ENCODE assay signal across 14 mouse cellular contexts in the genomic region with DNA sequence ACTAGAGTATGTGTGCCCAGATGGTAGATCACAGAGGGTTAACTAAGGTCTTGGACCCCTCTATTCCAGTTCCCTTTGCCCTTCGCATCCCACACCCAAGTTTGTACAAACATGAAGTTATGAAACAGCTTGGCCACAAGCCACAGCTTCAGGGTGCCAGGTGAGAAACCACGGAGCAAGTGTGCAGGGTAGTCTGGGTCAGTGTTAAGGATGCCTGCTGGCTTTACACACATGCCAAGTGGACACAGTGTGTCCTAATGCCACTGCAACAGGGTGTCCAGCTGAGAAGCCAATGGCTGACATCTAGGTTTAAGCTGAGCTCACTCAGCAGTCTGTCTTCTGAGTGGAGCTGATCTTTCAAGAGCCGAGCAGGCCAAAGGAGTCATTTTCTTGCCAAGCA. TPM values are rescaled to one million over a fixed set of nuclear protein-coding genes. Genes with fewer than 3 reads are reported as not detected.
DNase-seq lines count a peak whose midpoint lies in the region; ATAC-seq lines count a peak whose summit lies in the region.
"Had no signal": no experiment of that assay in that cellular context is flagged by ENCODE, and none has a peak within 500 bp of the region (broad histone marks: within the 10 kb centered on the region; RNA-seq: fewer than 3 reads in every experiment).

No protein-coding gene starts in this region.

- H3K9ac ChIP-seq in intestine, embryonic 15.5 days: no peak overlapping the region
- H3K9ac ChIP-seq: heart, embryonic 15.5 days; neural tube, embryonic 13.5 days had no signal

- no peaks in the 10 kb centered on the region for H3K36me3 ChIP-seq in intestine, embryonic 15.5 days
- no peaks in the 10 kb centered on the region for H3K36me3 ChIP-seq in limb, embryonic 10.5 days
- H3K36me3 ChIP-seq: heart, embryonic 15.5 days; neural tube, embryonic 13.5 days had no signal

- H3K4me3 ChIP-seq in intestine, embryonic 15.5 days (replicated peaks): no peak overlapping the region
- no peak overlapping the region for H3K4me3 ChIP-seq in limb, embryonic 10.5 days
- H3K4me3 ChIP-seq: heart, embryonic 15.5 days; layer of hippocampus, adult 2 months; neural tube, embryonic 13.5 days had no signal

- H3K4me2 ChIP-seq in intestine, embryonic 15.5 days (replicated peaks): no peak overlapping the region
- H3K4me2 ChIP-seq: heart, embryonic 15.5 days; neural tube, embryonic 13.5 days had no signal

- 78% methylated on average over 3 of the region's 3 CpGs for WGBS in intestine, embryonic 15.5 days
- WGBS in limb, embryonic 10.5 days: 92% methylated on average over 3 of the region's 3 CpGs

- H3K4me1 ChIP-seq in intestine, embryonic 15.5 days (replicated peaks): no peaks in the 10 kb centered on the region
- H3K4me1 ChIP-seq in limb, embryonic 10.5 days: peaks cover 21% of the 10 kb centered on the region

- no peak for ATAC-seq in intestine, embryonic 15.5 days
- ATAC-seq: hindbrain, embryonic 16.5 days; midbrain, embryonic 16.5 days had no signal

- peak; percentile 16 for DNase-seq in adrenal gland, adult 2 months
- DNase-seq in adrenal gland, postnatal 25 days: no peak
- DNase-seq in kidney, adult 18-20 months: peak; percentile 63
- no peak for DNase-seq in kidney, postnatal 4 days
- DNase-seq in gastrocnemius, postnatal 25 days: peak; percentile 74
- DNase-seq in lung, postnatal 36 days: peak; percentile 82
- no peak for DNase-seq in limb, embryonic 10.5 days (ENCODE audit: low spot score)
- DNase-seq: thymus, postnatal 25 days had no signal

- H3K9me3 ChIP-seq in intestine, embryonic 15.5 days: no peaks in the 10 kb centered on the region
- H3K9me3 ChIP-seq in limb, embryonic 10.5 days (replicated peaks): no peaks in the 10 kb centered on the region
- H3K9me3 ChIP-seq: heart, embryonic 15.5 days; neural tube, embryonic 13.5 days had no signal

- no peak overlapping the region for H3K27ac ChIP-seq in intestine, embryonic 15.5 days
- H3K27ac ChIP-seq in limb, embryonic 10.5 days: no peak overlapping the region
- H3K27ac ChIP-seq: heart, embryonic 15.5 days; layer of hippocampus, adult 2 months; neural tube, embryonic 13.5 days had no signal

- no peaks in the 10 kb centered on the region for H3K27me3 ChIP-seq in intestine, embryonic 15.5 days (replicated peaks)
- no peaks in the 10 kb centered on the region for H3K27me3 ChIP-seq in limb, embryonic 10.5 days (ENCODE audit: low read depth, poor library complexity, severe bottlenecking)
- H3K27me3 ChIP-seq: heart, embryonic 15.5 days; neural tube, embryonic 13.5 days had no signal

RNA-seq across cellular contexts. Expression of a gene that starts 44.5 kb away (rescaled TPM):
- total RNA-seq in adrenal gland, adult 2 months (2021): 100 to 1,000 TPM in 1 of 2 experiments, 10 to 100 TPM in 1; 80.1 to 104 TPM
- 6.8 and 7.8 TPM in 2 replicates for polyA plus RNA-seq in adrenal gland, adult 2 months (2012; rRNA removed)
- total RNA-seq in adrenal gland, postnatal 25 days (2021): 78.6 and 79.2 TPM in 2 replicates
- 10 to 100 TPM; 84.4 to 96.1 TPM for total RNA-seq in gastrocnemius, postnatal 25 days (2021)
- 121 and 130 TPM in 2 replicates for polyA plus RNA-seq in intestine, embryonic 15.5 days (2015; fragmentation: Nextera tagmentation; extraction: Ambion mirVana)
- polyA plus RNA-seq in limb, embryonic 10.5 days (2016; fragmentation: Nextera tagmentation; extraction: Ambion mirVana): 183 and 188 TPM in 2 replicates

Comparison
In these comparisons a context has a peak if more than half of its experiments do, and no peak if none do; other contexts are left out.
1. DNase-seq: peak in adrenal gland, adult 2 months (single experiment), kidney, adult 18-20 months (single experiment), gastrocnemius, postnatal 25 days (single experiment) and lung, postnatal 36 days (single experiment); none in adrenal gland, postnatal 25 days (single experiment), kidney, postnatal 4 days (0 of 2) and limb, embryonic 10.5 days (single experiment).